Mouse (Mus musculus): ENCODE measurements at regions not wholly inside any gene's neighbourhood (a gene's known extent, or its start where the extent isn't known, plus 50 kb on each side); places are given as distances from the start of the nearest gene placed in this dataset.

DNA sequence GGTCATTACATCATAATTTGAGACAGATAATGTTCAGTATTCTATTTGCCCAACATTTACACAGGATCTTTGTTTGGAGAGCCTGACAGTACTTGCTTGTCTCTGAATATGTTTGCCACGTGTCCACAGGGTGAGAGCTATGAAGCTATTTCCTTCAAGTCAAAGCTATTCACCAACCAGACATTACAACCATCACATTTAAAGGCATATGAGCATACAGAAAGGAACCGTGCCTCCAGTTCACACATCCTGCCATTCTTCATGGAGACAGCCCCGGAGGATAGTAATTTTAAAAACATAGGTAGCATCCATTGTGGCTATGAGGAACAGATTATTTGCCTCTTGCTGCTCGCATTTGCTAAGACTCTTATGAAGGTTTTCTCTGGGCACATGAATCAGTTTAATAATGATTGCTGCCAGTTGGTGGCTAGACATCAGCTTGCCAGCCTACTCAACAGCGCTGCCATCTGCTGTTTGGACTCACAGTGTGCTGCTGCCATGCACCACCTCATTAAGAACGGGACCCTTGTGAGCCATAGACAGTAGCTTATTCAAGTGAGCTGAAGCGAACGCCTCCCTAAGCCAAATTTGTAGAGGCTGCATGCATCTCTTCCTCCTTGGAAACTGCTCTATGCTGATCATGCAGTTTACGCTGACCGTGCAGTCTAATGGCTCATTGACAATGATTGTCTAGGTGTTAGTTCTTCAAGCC lies 126.5 kb upstream of the Ccdc54 start:
- TF ChIP-seq CTCF (IDR thresholded peaks at IDR 0.05; ENCODE audit: borderline replicate concordance, control insufficient read depth, extremely low read depth, insufficient read depth, low read length, poor library complexity) (no peak), POLR2A (IDR thresholded peaks at IDR 0.05; ENCODE audit: control insufficient read depth, extremely low read depth, insufficient read depth, low read length, poor library complexity) (no peak)
